Mouse (Mus musculus) fibroblast of lung, adult 2 months (primary cell): ENCODE data around the gene Elf2.

Experiments
- DNase-seq: peaks from one replicate; pipeline ENCODE4 v3.0.0-alpha.2; 2011; ENCODE audit warnings: low read depth

Gene Elf2

GRCm38 (mm10) chr3:51210485-51210884 lies 130.0 kb downstream of the Elf2 start:
- no peak for DNase-seq

DNA sequence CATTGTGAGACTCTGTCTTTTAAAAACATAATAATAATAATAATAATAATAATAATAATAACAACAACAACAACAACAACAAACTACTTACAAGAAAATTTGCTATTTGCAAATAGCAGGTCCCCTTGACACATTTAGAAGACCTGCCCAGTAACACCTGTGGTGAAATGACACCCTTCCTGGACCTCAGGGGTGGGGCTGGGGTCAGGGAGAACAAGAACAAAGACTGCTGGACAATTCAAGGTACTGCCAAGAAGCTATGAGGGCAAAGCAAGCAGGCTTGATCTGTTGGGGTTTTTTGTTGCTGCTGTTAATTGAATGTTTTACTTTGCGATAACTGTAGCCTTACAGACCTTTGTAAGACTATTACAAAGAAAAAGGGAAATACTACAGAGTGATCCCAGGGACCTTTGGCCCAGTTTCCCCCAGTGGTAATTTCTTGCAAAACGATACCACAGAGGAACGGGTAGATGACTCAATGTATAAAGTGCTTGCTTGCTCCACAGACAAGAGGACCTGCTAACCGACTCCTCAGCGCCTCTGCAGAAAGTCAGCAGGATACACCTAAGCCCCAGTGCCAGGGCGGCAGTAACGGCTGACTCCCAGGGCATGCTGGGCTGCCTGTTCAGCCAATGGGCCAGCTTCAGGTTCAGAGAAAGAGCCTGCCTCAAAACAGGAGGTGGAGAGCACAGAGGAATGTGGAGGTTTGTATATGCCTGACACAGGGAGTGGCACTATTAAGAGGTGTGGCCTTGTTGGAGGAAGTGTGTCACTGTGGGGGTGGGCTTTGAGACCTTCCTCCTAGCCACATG lies 130.8 kb downstream of the Elf2 start:
- no peak for DNase-seq

DNA sequence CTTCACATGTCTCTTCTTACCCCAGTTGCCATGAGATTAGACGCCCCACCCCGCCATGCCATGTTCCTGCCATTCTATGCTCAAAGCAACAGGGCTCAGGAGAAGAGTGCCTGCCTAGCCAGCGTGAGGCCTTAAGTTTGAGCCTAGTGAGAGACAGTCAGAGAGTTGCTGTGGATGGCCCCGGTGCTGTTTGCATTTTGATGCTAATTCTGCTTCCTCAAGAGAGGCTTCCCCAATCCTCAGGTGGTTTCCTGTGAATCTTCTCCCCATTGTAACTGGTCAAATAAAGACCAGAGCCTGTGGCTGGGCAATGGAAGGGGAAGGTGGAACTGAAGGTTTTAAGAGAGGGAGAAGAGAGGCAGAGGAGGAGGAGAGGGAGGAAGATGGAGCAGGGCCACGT lies 131.8 kb downstream of the Elf2 start:
- no peak for DNase-seq

GRCm38 (mm10) chr3:51206521-51206920 lies 133.9 kb downstream of the Elf2 start:
- no peak for DNase-seq

GRCm38 (mm10) chr3:51204897-51205296 lies 135.6 kb downstream of the Elf2 start:
- no peak for DNase-seq

GRCm38 (mm10) chr3:51204441-51204840 lies 136.0 kb downstream of the Elf2 start:
- DNase-seq, result no peak

GRCm38 (mm10) chr3:51203906-51204305 lies 136.6 kb downstream of the Elf2 start:
- DNase-seq, result no peak
